In genomic region chr7:133856278-133856677, GRCm38 (mm10) we compare ENCODE assay signal across 8 mouse cellular contexts.
A peak's percentile ranks its signal among the peaks of the same experiment; 100 is the strongest.
DNase-seq lines count a peak whose midpoint lies in the region; ATAC-seq and TF ChIP-seq lines count a peak whose summit lies in the region.

No protein-coding gene starts in this region.

- H3K27me3 ChIP-seq in kidney, embryonic 16.5 days (ENCODE audit: insufficient read depth, low read length) = no peaks in the 10 kb centered on the region
- H3K27me3 ChIP-seq in limb, embryonic 14.5 days (ENCODE audit: control insufficient read depth, insufficient read depth, low read length) = no peaks in the 10 kb centered on the region

- no peak overlapping the region for H3K9ac ChIP-seq in kidney, embryonic 16.5 days (replicated peaks; ENCODE audit: low read length)
- H3K9ac ChIP-seq in limb, embryonic 14.5 days (ENCODE audit: low read depth, low read length, severe bottlenecking) = no peak overlapping the region

- no peak overlapping the region for H3K27ac ChIP-seq in kidney, embryonic 16.5 days (ENCODE audit: low read length)
- H3K27ac ChIP-seq in limb, embryonic 14.5 days (replicated peaks; ENCODE audit: low read depth, low read length) = no peak overlapping the region

- H3K4me1 ChIP-seq in kidney, embryonic 16.5 days (ENCODE audit: insufficient read depth, low read length) = no peaks in the 10 kb centered on the region
- no peaks in the 10 kb centered on the region for H3K4me1 ChIP-seq in limb, embryonic 14.5 days (ENCODE audit: control insufficient read depth, insufficient read depth, low read length)

- no peak overlapping the region for H3K4me3 ChIP-seq in kidney, embryonic 16.5 days (ENCODE audit: low read length)
- no peak overlapping the region for H3K4me3 ChIP-seq in limb, embryonic 14.5 days (replicated peaks; ENCODE audit: low read length)

- no peaks in the 10 kb centered on the region for H3K36me3 ChIP-seq in kidney, embryonic 16.5 days (ENCODE audit: insufficient read depth, low read length)
- no peaks in the 10 kb centered on the region for H3K36me3 ChIP-seq in limb, embryonic 14.5 days (ENCODE audit: control insufficient read depth, insufficient read depth, low read length)

- H3K4me2 ChIP-seq in kidney, embryonic 16.5 days (replicated peaks; ENCODE audit: low read depth, low read length) = no peak overlapping the region
- no peak overlapping the region for H3K4me2 ChIP-seq in limb, embryonic 14.5 days (replicated peaks; ENCODE audit: low read depth, low read length, severe bottlenecking)

- WGBS in kidney, embryonic 16.5 days = 17% methylated on average over 3 of the region's 3 CpGs
- WGBS in limb, embryonic 14.5 days = 21% methylated on average over 3 of the region's 3 CpGs

- TF ChIP-seq POLR2A in limb, embryonic 14.5 days (IDR thresholded peaks at IDR 0.05; ENCODE audit: borderline replicate concordance, extremely low read depth, insufficient read depth, insufficient read length) = no peak

- peak; percentile 49 for ATAC-seq in kidney, embryonic 16.5 days (ENCODE audit: low FRiP score, low TSS enrichment)
- peak; percentile 23; the same call in 1 of the 2 replicates for ATAC-seq in limb, embryonic 14.5 days (ENCODE audit: low FRiP score, low read depth)

- peak; percentile 39 for DNase-seq in A20 (ENCODE audit: low read depth, low spot score)
- peak; percentile 77 for DNase-seq in adrenal gland, adult 2 months
- DNase-seq in embryo, embryonic 10.5 days (ENCODE audit: low spot score) = peak; percentile 89
- peak; percentile 22 for DNase-seq in gastrocnemius, postnatal 25 days
- peak; percentile 84 for DNase-seq in limb, embryonic 14.5 days (ENCODE audit: low spot score)
- DNase-seq in naive thymus-derived CD4-positive, alpha-beta T cell, adult 2 months (ENCODE audit: low read depth) = peak; percentile 35
- DNase-seq in telencephalon, adult 2 months (ENCODE audit: low read depth, low spot score) = peak; percentile 55

- H3K9me3 ChIP-seq in kidney, embryonic 16.5 days (ENCODE audit: low read length) = no peaks in the 10 kb centered on the region
- no peaks in the 10 kb centered on the region for H3K9me3 ChIP-seq in limb, embryonic 14.5 days (ENCODE audit: control insufficient read depth, low read length)

Comparison
In these comparisons a context has a peak if more than half of its experiments do, and no peak if none do; other contexts are left out.
1. DNase-seq: peak in every context shown above with its lines; median percentile 89 in embryo, embryonic 10.5 days; 84 in limb, embryonic 14.5 days; 77 in adrenal gland, adult 2 months; 55 in telencephalon, adult 2 months; 39 in A20; 35 in naive thymus-derived CD4-positive, alpha-beta T cell, adult 2 months; 22 in gastrocnemius, postnatal 25 days.